Mouse (Mus musculus) intestine, embryonic 14.5 days (tissue): ENCODE data around the gene Cyp4a29. TPM values are rescaled to one million over a fixed set of nuclear protein-coding genes. Genes with fewer than 3 reads are reported as not detected.
"Not testable (repeated sequence)": the region's sequence is repeated elsewhere in the genome, so short reads cannot be mapped to it uniquely, and the experiment has no call there.

Source experiments
- ATAC-seq: fragments of 200-750 bp; cut with Nextera tagmentation; replicated peaks from 2 replicates; pipeline ENCODE4 v1.8.0; 2017; ENCODE audit warnings: low read depth, moderate number of reproducible peaks, moderate TSS enrichment, moderate library complexity; ENCODE audit not compliant: low FRiP score, low TSS enrichment
- DNase-seq: peaks from one replicate; pipeline ENCODE4 v3.0.0-alpha.2; 2018; ENCODE audit warnings: low spot score
- H3K27ac ChIP-seq: fragments of 300-500 bp; sonication (generic); 2 replicates; pipeline ENCODE4 v1.5.1; 2014; ENCODE audit warnings: low read depth, mild to moderate bottlenecking, control low read depth
- H3K27me3 ChIP-seq: fragments of 300-500 bp; sonication (generic); replicated peaks from 2 replicates; pipeline ENCODE4 v1.6.1; 2014; ENCODE audit warnings: low read length, control low read depth; ENCODE audit not compliant: control insufficient read depth, insufficient read depth
- H3K36me3 ChIP-seq: fragments of 300-500 bp; sonication (generic); 2 replicates; pipeline ENCODE4 v1.6.1; 2014; ENCODE audit warnings: low read length, control low read depth; ENCODE audit not compliant: control insufficient read depth, insufficient read depth
- H3K4me1 ChIP-seq: fragments of 300-500 bp; sonication (generic); replicated peaks from 2 replicates; pipeline ENCODE4 v1.6.1; 2014; ENCODE audit warnings: low read length, control low read depth, mixed read lengths; ENCODE audit not compliant: control insufficient read depth, insufficient read depth
- H3K4me2 ChIP-seq: fragments of 300-500 bp; sonication (generic); 2 replicates; pipeline ENCODE4 v1.6.1; 2014; ENCODE audit warnings: low read length
- H3K4me3 ChIP-seq: fragments of 300-500 bp; sonication (generic); 2 replicates; pipeline ENCODE4 v1.5.1; 2014; ENCODE audit warnings: low read depth, low read length, control low read depth, mixed read lengths
- H3K9ac ChIP-seq: fragments of 300-500 bp; sonication (generic); 2 replicates; pipeline ENCODE4 v1.6.1; 2014; ENCODE audit warnings: mild to moderate bottlenecking, low read length
- H3K9me3 ChIP-seq: fragments of 300-500 bp; sonication (generic); 2 replicates; pipeline ENCODE4 v1.6.1; 2016; ENCODE audit warnings: low read length, control low read depth; ENCODE audit not compliant: control insufficient read depth
- WGBS: fragments of 180-500 bp; shearing (Covaris S2); extraction: QIAGEN DNeasy Blood & Tissue Kit; methylation state at CpG from one replicate; pipeline ENCODE4 v1.1.7; 2014; 5-methylcytosine and 5-hydroxymethylcytosine counted together
- polyA plus RNA-seq: library from polyadenylated mRNA; unstranded; fragments of >200 nt; fragmentation: Nextera tagmentation; extraction: Ambion mirVana; gene quantifications from 2 replicates; pipeline ENCODE4 v1.2.1, GENCODE M21; 2014

Gene Cyp4a29
- not detected in 2 replicates for polyA plus RNA-seq

DNA sequence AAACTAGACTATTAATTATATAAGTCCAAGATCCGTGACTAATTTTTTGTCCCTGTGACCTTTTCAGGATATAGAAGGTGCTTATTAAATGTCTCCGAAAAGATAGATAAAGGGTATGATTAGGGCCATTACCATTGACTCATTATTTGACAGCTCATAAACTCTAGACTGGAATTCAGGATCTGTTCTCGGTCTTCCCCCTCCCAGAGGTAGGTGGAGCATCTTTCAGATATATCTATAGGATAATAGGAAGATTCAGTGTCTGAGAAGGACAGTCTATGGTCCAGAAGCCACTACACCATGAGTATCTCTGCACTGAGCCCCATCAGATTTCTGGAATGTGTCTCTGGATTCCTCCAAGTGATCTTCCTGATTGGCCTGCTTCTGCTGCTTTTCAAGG lies at the start of gene Cyp4a29:
Cyp4a29 (plus strand) TSS at position 301 of the 400 bp plus-strand sequence.
- H3K4me1 ChIP-seq = no peaks in the 10 kb centered on the region
- no peak within 1 kb of the TSS for H3K4me2 ChIP-seq
- ATAC-seq (no peak), DNase-seq (no peak)
- no peak within 1 kb of the TSS for H3K27ac ChIP-seq
- H3K4me3 ChIP-seq = no peak within 1 kb of the TSS
- WGBS = 85% methylated on average over 3 of the region's 3 CpGs
- H3K36me3 ChIP-seq = no peaks in the 10 kb centered on the region
- H3K27me3 ChIP-seq = no peaks in the 10 kb centered on the region
- no peaks in the 10 kb centered on the region for H3K9me3 ChIP-seq
- no peak within 1 kb of the TSS for H3K9ac ChIP-seq

DNA sequence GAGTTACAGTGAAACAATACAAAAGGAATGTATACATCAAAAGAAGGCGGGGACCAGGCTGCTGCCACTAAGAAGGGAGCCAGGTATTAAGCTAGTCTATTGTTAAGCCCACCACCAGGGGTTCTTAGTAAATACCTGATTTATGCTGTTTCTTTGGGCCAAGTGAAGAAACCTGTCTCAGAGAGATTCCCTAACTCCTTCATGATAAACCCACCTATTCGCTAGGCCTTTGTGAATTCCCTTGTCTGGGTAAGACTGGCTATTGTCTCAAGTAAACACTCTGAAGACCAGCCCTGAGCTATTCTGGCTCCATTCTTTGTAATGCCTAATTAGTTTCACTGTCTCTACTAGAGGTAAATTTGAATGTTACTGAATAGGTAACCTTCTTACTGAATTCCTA lies 9.0 kb upstream of the Cyp4a29 start:
- H3K27ac ChIP-seq, H3K27me3 ChIP-seq, H3K4me3 ChIP-seq, H3K4me2 ChIP-seq, H3K4me1 ChIP-seq, H3K9ac ChIP-seq, H3K36me3 ChIP-seq, ATAC-seq, H3K9me3 ChIP-seq, DNase-seq: not testable (repeated sequence)
- 94% methylated on average over 2 of the region's 2 CpGs for WGBS

DNA sequence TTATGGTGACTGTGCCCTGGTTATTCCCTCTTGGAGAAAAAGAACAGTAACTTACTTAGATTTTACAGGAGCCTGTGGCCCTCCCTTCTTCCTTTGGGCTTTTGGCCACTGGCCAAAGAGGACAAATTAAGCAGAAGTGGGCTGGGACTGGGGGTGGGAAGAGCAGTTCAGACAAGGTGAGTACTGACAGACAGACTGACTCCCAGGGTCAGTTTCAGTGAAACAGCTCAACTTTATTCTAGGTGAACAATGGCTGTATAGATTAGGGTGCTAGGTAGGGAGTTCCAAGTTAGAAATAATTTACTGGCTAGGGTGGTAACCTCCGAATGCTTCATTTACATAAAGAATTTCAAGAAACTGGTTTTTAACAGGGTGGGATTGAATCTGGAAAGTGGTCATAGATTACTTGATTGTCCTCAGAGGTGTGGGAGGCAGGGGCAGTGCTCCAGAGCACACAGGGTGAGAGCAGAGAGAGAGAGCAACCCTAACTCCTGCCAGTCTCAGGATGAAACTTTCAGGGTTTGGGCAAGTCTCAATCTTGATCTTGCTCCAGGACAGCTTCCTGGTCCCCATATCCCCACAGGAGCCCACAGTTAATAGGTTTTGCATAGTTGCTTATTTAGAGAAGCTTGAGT lies 5.3 kb upstream of the Cyp4a29 start:
- Histone ChIP-seq H3K9me3 (no peaks in the 10 kb centered on the region), H3K4me2 (no peak overlapping the region), H3K4me3 (no peak overlapping the region), H3K4me1 (no peaks in the 10 kb centered on the region), H3K27me3 (no peaks in the 10 kb centered on the region), H3K27ac (no peak overlapping the region), H3K36me3 (no peaks in the 10 kb centered on the region), H3K9ac (no peak overlapping the region)
- ATAC-seq = no peak
- DNase-seq = no peak
- 52% methylated on average over 1 of the region's 1 CpGs for WGBS

DNA sequence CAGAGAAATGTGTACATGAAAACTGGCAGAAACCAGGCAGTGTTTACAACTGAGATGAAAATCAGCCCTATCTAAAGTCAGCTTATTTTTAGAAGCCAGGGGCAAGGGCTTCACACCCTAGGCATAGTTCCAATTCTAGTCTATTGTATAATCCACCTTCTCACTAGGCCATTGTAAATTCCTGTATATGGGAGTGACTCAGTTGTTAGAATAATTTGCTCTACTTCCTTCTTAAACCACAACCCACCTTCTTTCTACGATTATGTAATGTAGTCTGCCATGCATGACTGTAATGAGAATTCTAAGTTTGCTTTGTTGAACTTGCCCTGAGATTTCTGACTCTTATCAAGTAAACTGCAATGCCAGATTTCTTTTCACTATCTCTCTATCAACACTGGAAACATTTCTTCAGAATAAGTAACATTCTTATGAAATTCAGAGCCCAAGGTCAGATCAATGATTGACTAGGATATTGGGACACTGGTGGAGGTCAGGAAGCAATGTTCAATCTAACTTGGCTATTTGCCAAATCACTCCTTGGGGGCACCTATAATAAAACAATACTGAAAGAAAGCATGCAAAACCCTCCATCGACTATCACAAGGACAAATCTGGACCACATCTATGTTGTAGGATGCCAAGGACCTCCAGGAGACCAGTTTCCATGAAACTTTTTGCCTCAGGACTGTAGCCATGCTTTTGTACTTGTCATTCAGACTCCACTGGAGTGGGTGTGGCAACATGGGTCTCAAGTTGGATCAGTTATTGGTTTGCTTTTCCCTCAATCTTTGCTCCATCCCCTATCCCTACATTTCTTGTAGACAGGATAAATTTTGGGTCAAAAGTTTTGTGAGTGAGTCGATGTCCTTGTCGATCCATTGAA lies 23.0 kb downstream of the Cyp4a29 start:
- not testable (repeated sequence) for H3K4me3 ChIP-seq, H3K27me3 ChIP-seq, H3K4me1 ChIP-seq, H3K27ac ChIP-seq, H3K9me3 ChIP-seq, H3K9ac ChIP-seq, H3K4me2 ChIP-seq, DNase-seq, ATAC-seq, H3K36me3 ChIP-seq
- WGBS = 81% methylated on average over 3 of the region's 4 CpGs

DNA sequence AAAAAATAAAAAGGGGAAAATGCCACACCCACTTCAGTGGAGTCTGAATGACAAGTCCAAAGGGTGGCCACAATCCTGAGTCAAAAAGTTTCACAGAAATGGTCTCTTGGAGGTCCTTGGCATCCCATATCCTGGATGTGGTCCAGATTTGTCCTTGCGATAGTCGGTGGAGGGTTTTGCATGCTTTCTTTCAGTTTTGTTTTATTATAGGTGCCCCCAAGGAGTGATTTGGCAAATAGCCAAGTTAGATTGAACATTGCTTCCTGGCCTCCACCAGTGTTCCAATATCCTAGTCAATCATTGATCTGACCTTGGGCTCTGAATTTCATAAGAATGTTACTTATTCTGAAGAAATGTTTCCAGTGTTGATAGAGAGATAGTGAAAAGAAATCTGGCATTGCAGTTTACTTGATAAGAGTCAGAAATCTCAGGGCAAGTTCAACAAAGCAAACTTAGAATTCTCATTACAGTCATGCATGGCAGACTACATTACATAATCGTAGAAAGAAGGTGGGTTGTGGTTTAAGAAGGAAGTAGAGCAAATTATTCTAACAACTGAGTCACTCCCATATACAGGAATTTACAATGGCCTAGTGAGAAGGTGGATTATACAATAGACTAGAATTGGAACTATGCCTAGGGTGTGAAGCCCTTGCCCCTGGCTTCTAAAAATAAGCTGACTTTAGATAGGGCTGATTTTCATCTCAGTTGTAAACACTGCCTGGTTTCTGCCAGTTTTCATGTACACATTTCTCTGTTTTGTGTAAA lies 36.5 kb downstream of the Cyp4a29 start:
- H3K4me2 ChIP-seq, H3K9me3 ChIP-seq, H3K4me3 ChIP-seq, H3K36me3 ChIP-seq, H3K9ac ChIP-seq, H3K27ac ChIP-seq, DNase-seq, H3K27me3 ChIP-seq, H3K4me1 ChIP-seq: not testable (repeated sequence)
- 81% methylated on average over 2 of the region's 3 CpGs for WGBS
- ATAC-seq = peak; percentile 76; the same call in 1 of the 2 replicates

DNA sequence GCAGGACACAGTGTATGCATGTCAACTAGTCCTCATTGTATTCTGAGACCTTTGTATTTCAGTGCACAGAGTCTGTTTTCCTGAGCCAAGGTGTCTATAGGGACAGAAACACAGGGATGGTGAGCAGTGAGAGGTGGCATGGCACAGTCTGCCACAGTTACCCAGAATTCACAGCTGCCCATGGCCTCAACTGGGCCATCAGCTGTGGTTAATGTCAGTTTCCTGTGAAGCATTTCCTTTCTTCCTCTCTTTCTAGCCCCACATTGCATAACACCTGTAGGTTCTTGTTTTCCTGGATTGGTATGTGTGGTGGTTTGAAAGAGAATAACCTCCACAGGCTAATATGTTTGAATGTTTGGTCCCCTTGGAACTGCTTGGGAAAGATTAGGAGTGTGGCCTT lies 38.5 kb downstream of the Cyp4a29 start:
- Histone ChIP-seq H3K9ac (no peak overlapping the region), H3K4me3 (no peak overlapping the region), H3K27me3 (no peaks in the 10 kb centered on the region), H3K4me2 (peak overlapping the region; percentile 49; the same call in 1 of the 2 replicates), H3K9me3 (no peaks in the 10 kb centered on the region), H3K36me3 (no peaks in the 10 kb centered on the region), H3K4me1 (no peaks in the 10 kb centered on the region), H3K27ac (no peak overlapping the region)
- no peak for DNase-seq
- no peak for ATAC-seq

DNA sequence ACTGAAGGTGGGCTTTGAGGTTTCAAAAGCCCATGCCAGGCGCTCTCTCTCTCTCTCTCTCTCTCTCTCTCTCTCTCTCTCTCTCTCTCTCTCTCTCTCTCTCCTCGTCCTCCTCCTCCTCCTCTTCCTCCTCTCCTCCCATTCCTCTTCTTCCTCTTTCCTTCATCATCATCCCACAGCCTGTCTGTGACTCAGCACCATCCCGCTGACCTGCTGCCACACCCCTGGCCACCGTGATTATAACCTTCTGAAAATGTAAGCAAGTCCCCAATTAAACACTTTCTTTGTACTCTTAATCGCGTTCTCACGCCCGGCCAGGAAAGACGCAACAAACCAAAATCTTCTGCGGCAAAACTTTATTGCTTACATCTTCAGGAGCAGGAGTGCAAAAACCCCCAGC lies 38.9 kb downstream of the Cyp4a29 start:
- peak overlapping the region; percentile 20; the same call in 1 of the 2 replicates for H3K4me3 ChIP-seq

DNA sequence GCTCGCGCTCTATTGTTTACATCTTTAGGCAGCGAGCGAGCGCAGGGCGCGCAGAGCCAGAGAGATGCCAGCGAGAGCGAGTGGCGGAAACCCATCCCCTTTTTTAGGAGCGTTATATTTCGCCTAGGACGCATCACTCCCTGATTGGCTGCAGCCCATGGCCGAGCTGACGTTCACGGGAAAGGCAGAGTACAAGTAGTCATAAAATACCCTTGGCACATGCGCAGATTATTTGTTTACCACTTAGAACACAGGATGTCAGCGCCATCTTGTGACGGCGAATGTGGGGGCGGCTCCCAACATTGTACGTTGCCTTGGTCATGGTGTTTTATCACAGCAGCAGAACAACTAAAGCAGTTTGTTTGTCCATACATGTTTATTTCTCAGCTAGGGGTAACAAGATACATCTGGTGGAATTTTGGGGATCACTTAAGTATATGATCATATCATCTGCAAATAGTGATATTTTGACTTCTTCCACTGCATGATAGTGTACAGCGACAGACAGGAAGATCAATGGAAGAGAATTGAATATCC lies 39.4 kb downstream of the Cyp4a29 start:
- H3K27ac ChIP-seq, H3K4me1 ChIP-seq, H3K27me3 ChIP-seq, DNase-seq, H3K36me3 ChIP-seq, H3K9ac ChIP-seq, ATAC-seq, H3K9me3 ChIP-seq: not testable (repeated sequence)
- Histone ChIP-seq H3K4me3 (peak overlapping the region; percentile 20; the same call in 1 of the 2 replicates), H3K4me2 (peak overlapping the region; percentile 49)
- WGBS = 13% methylated on average over 16 of the region's 23 CpGs

More for the DNA sequence above, 38.9 kb downstream of the Cyp4a29 start:
- ATAC-seq, DNase-seq, H3K9me3 ChIP-seq, H3K9ac ChIP-seq, H3K36me3 ChIP-seq, H3K27me3 ChIP-seq, H3K27ac ChIP-seq, H3K4me1 ChIP-seq: not testable (repeated sequence)
- peak overlapping the region; percentile 49 for H3K4me2 ChIP-seq
- 18% methylated on average over 10 of the region's 10 CpGs for WGBS
